ENCODE assay signal across 9 mouse cellular contexts in the genomic region with DNA sequence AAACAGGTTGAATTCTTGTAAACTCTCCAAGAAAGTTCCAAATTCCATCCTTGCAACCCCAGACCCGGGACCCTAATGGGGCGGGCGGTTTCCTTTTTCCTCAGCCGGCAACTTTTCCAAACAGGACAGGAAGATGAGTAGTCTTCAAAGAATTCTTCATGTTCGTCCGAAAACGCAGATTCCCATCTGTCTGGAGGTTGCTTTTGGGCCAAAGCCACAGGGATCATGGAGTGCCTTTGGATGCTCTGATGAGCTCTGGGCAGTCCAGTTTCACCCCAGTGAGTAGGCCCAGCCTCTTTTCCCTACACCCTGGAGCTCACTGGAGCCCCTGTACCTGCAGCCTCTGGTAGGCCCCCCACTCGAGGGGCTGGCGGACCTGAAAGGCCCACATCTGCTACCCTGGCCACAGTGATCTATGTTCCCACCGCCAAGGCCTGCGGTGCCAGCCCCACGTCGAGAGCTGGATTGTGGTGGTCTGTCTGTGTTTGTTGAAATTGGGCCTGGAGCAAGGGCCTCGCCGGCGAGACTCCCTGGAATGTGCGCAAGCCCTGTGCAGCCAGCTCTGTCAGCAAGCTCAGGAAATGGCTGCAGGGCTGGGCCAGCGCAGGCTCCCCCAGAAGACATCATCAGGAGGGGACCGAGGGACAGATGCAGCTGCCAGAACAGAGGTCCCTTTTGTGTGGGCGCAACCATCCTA.
DNase-seq lines count a peak whose midpoint lies in the region; ATAC-seq lines count a peak whose summit lies in the region.
"Had no signal": no experiment of that assay in that cellular context is flagged by ENCODE, and none has a peak within 500 bp of the region (broad histone marks: within the 10 kb centered on the region; RNA-seq: fewer than 3 reads in every experiment).

No protein-coding gene starts in this region.

- 76% methylated on average over 20 of the region's 20 CpGs for WGBS in midbrain, embryonic 11.5 days
- 73% methylated on average over 20 of the region's 20 CpGs for WGBS in midbrain, embryonic 16.5 days
- WGBS in kidney, embryonic 16.5 days = 55% methylated on average over 20 of the region's 20 CpGs

- H3K4me1 ChIP-seq in midbrain, embryonic 11.5 days (ENCODE audit: control insufficient read depth, insufficient read depth, low read length) = peaks cover 14% of the 10 kb centered on the region
- peaks cover 12% of the 10 kb centered on the region for H3K4me1 ChIP-seq in midbrain, embryonic 16.5 days (ENCODE audit: control insufficient read depth, insufficient read depth, low read length)
- peaks cover 20% of the 10 kb centered on the region for H3K4me1 ChIP-seq in kidney, embryonic 16.5 days (ENCODE audit: insufficient read depth, low read length)

- no peaks in the 10 kb centered on the region for H3K36me3 ChIP-seq in midbrain, embryonic 11.5 days (ENCODE audit: control insufficient read depth, insufficient read depth, low read length)
- no peaks in the 10 kb centered on the region for H3K36me3 ChIP-seq in midbrain, embryonic 16.5 days (ENCODE audit: control insufficient read depth, insufficient read depth, low read length)
- no peaks in the 10 kb centered on the region for H3K36me3 ChIP-seq in kidney, embryonic 16.5 days (ENCODE audit: insufficient read depth, low read length)

- H3K27me3 ChIP-seq in midbrain, embryonic 11.5 days (ENCODE audit: control insufficient read depth, insufficient read depth, low read length) = peaks cover 3% of the 10 kb centered on the region; the same call in 1 of the 2 replicates
- peaks cover 32% of the 10 kb centered on the region for H3K27me3 ChIP-seq in midbrain, embryonic 16.5 days (ENCODE audit: control insufficient read depth, insufficient read depth, low read depth, low read length)
- H3K27me3 ChIP-seq in kidney, embryonic 16.5 days (ENCODE audit: insufficient read depth, low read length) = no peaks in the 10 kb centered on the region

- no peak overlapping the region for H3K27ac ChIP-seq in midbrain, embryonic 11.5 days (ENCODE audit: low read depth, low read length)
- no peak overlapping the region for H3K27ac ChIP-seq in midbrain, embryonic 16.5 days (ENCODE audit: low read length)
- peak overlapping the region; percentile 2; the same call in 1 of the 2 replicates for H3K27ac ChIP-seq in kidney, embryonic 16.5 days (ENCODE audit: low read length)

- H3K9me3 ChIP-seq in midbrain, embryonic 11.5 days (ENCODE audit: control insufficient read depth, low read length) = no peaks in the 10 kb centered on the region
- no peaks in the 10 kb centered on the region for H3K9me3 ChIP-seq in midbrain, embryonic 16.5 days (replicated peaks; ENCODE audit: control insufficient read depth, low read length, poor library complexity, severe bottlenecking)
- H3K9me3 ChIP-seq in kidney, embryonic 16.5 days (ENCODE audit: low read length) = no peaks in the 10 kb centered on the region

- H3K4me3 ChIP-seq in midbrain, embryonic 11.5 days (ENCODE audit: low read depth, low read length) = no peak overlapping the region
- H3K4me3 ChIP-seq in midbrain, embryonic 16.5 days (ENCODE audit: low read depth, low read length) = no peak overlapping the region
- no peak overlapping the region for H3K4me3 ChIP-seq in kidney, embryonic 16.5 days (ENCODE audit: low read length)

- no peak for ATAC-seq in midbrain, embryonic 11.5 days (ENCODE audit: low FRiP score)
- ATAC-seq in midbrain, embryonic 16.5 days = no peak
- ATAC-seq in kidney, embryonic 16.5 days (ENCODE audit: low FRiP score, low TSS enrichment) = no peak

- H3K9ac ChIP-seq in midbrain, embryonic 11.5 days (ENCODE audit: low read length) = no peak overlapping the region
- no peak overlapping the region for H3K9ac ChIP-seq in midbrain, embryonic 16.5 days (ENCODE audit: low read depth, low read length)
- H3K9ac ChIP-seq in kidney, embryonic 16.5 days (replicated peaks; ENCODE audit: low read length) = peak overlapping the region; percentile 27; the same call in 1 of the 2 replicates

- DNase-seq in embryo, embryonic 11 days = peak; percentile 45
- no peak for DNase-seq in embryo, embryonic 9.5 days (ENCODE audit: extremely low spot score)
- DNase-seq in midbrain, embryonic 11.5 days (ENCODE audit: low spot score, missing footprints) = peak; percentile 84
- no peak for DNase-seq in cerebellum, adult 9-11 months
- no peak for DNase-seq in urinary bladder, postnatal 4 days (ENCODE audit: low spot score in 2 of 2)
- no peak for DNase-seq in frontal cortex, postnatal 36 days (ENCODE audit: low spot score in 2 of 2)
- DNase-seq: adrenal gland, postnatal 14 days had no signal

- no peak overlapping the region for H3K4me2 ChIP-seq in midbrain, embryonic 11.5 days
- no peak overlapping the region for H3K4me2 ChIP-seq in midbrain, embryonic 16.5 days (ENCODE audit: low read length)
- no peak overlapping the region for H3K4me2 ChIP-seq in kidney, embryonic 16.5 days (replicated peaks; ENCODE audit: low read depth, low read length)

Comparison
In these comparisons a context has a peak if more than half of its experiments do, and no peak if none do; other contexts are left out.
1. DNase-seq: peak in embryo, embryonic 11 days (single experiment) and midbrain, embryonic 11.5 days (single experiment); none in embryo, embryonic 9.5 days (single experiment), cerebellum, adult 9-11 months (single experiment), urinary bladder, postnatal 4 days (0 of 2) and frontal cortex, postnatal 36 days (0 of 2).